Mouse (Mus musculus): Measurements from ENCODE around the gene Ckap5.

DNA sequence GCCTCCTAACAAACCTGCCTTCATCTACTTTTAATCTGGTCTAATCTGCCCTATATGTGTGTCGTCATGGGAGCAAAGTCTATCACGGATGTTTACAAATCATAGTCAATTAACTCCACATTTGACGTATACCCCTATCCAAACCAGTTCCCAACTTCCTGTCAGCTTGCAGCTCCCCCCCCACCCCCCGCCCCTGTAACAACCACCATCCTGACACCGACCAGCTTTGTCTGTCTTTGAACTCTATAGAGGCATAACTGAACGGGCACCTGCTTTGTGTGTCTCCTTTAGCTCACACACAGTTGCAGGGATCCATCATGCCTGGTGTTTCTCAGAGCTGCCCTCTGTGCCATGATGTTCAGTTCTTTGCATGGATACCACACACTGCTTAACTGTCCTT lies 112.4 kb downstream of the Ckap5 start:
- TF ChIP-seq CTCF (IDR thresholded peaks at IDR 0.05; ENCODE audit: insufficient read depth, low read depth, low read length): no peak
- TF ChIP-seq POLR2A (IDR thresholded peaks at IDR 0.05; ENCODE audit: insufficient read depth, low read depth, low read length): no peak
